Mouse (Mus musculus): Measurements from ENCODE around the gene Aldoc. TPM values are rescaled to one million over a fixed set of nuclear protein-coding genes. Genes with fewer than 3 reads are reported as not detected.

Gene Aldoc
- total and polyA plus RNA-seq, 2 experiments from 2014 or later = 187 to 219 TPM

GRCm38 (mm10) chr11:78349441-78350358, 26.9 kb downstream of the Aldoc start:
- no peak overlapping the region for H3K27ac ChIP-seq (ENCODE audit: low read depth, low read length)
- peaks cover 14% of the 10 kb centered on the region; the same call in 1 of the 2 replicates for H3K36me3 ChIP-seq (ENCODE audit: insufficient read depth)
- H3K27me3 ChIP-seq (ENCODE audit: insufficient read depth, low read length) = no peaks in the 10 kb centered on the region
- no peak overlapping the region for H3K4me3 ChIP-seq (ENCODE audit: low read depth, low read length)
- 79% methylated on average over 4 of the region's 4 CpGs for WGBS
- H3K4me2 ChIP-seq (ENCODE audit: low read depth) = no peak overlapping the region
- H3K9ac ChIP-seq = no peak overlapping the region
- ATAC-seq = no peak
- no peaks in the 10 kb centered on the region for H3K4me1 ChIP-seq (ENCODE audit: insufficient read depth)
- H3K9me3 ChIP-seq (ENCODE audit: low read length) = no peaks in the 10 kb centered on the region
- DNase-seq = no peak
- no peak for TF ChIP-seq CTCF (IDR thresholded peaks at IDR 0.05; ENCODE audit: low read depth)

GRCm38 (mm10) chr11:78353081-78353480, 30.3 kb downstream of the Aldoc start:
- Histone ChIP-seq H3K36me3 (ENCODE audit: insufficient read depth) (peaks cover 14% of the 10 kb centered on the region; the same call in 1 of the 2 replicates), H3K9ac (no peak overlapping the region), H3K4me3 (ENCODE audit: low read depth, low read length) (no peak overlapping the region), H3K4me1 (ENCODE audit: insufficient read depth) (no peaks in the 10 kb centered on the region), H3K27me3 (ENCODE audit: insufficient read depth, low read length) (no peaks in the 10 kb centered on the region), H3K9me3 (ENCODE audit: low read length) (no peaks in the 10 kb centered on the region), H3K27ac (ENCODE audit: low read depth, low read length) (no peak overlapping the region), H3K4me2 (ENCODE audit: low read depth) (no peak overlapping the region)
- ATAC-seq (no peak), DNase-seq (no peak)
- 86% methylated on average over 1 of the region's 1 CpGs for WGBS
- TF ChIP-seq CTCF (IDR thresholded peaks at IDR 0.05; ENCODE audit: low read depth) = no peak

- H3K27me3 ChIP-seq (ENCODE audit: insufficient read depth, low read length) = no peaks in the 10 kb centered on the region
- no peaks in the 10 kb centered on the region for H3K36me3 ChIP-seq (ENCODE audit: insufficient read depth)
- DNase-seq (no peak), ATAC-seq (no peak)
- H3K9ac ChIP-seq = no peak overlapping the region
- no peaks in the 10 kb centered on the region for H3K4me1 ChIP-seq (ENCODE audit: insufficient read depth)
- H3K4me2 ChIP-seq (ENCODE audit: low read depth) = no peak overlapping the region
- H3K4me3 ChIP-seq (ENCODE audit: low read depth, low read length) = no peak overlapping the region
- no peak overlapping the region for H3K27ac ChIP-seq (ENCODE audit: low read depth, low read length)
- H3K9me3 ChIP-seq (ENCODE audit: low read length) = no peaks in the 10 kb centered on the region
- 92% methylated on average over 6 of the region's 6 CpGs for WGBS
- TF ChIP-seq CTCF (IDR thresholded peaks at IDR 0.05; ENCODE audit: low read depth) = no peak
Observed at GRCm38 (mm10) chr11:78354905-78355304, 32.1 kb downstream of the Aldoc start.

- TF ChIP-seq CTCF (IDR thresholded peaks at IDR 0.05; ENCODE audit: low read depth) = peak; percentile 72
- Histone ChIP-seq H3K36me3 (ENCODE audit: insufficient read depth) (no peaks in the 10 kb centered on the region), H3K4me3 (ENCODE audit: low read depth, low read length) (no peak overlapping the region), H3K4me2 (ENCODE audit: low read depth) (no peak overlapping the region), H3K9me3 (ENCODE audit: low read length) (no peaks in the 10 kb centered on the region), H3K9ac (no peak overlapping the region), H3K27me3 (ENCODE audit: insufficient read depth, low read length) (no peaks in the 10 kb centered on the region), H3K4me1 (ENCODE audit: insufficient read depth) (no peaks in the 10 kb centered on the region), H3K27ac (ENCODE audit: low read depth, low read length) (0 out of 2 replicates have a peak overlapping the region, but pooled peaks have one; percentile 40)
- ATAC-seq = peak; percentile 40; the same call in 1 of the 2 replicates
- 32% methylated on average over 4 of the region's 4 CpGs for WGBS
- DNase-seq = peak; percentile 63
Observed at GRCm38 (mm10) chr11:78355471-78356238, 32.9 kb downstream of the Aldoc start.

GRCm38 (mm10) chr11:78358330-78359007, 35.7 kb downstream of the Aldoc start:
- 14% methylated on average over 22 of the region's 22 CpGs for WGBS
- no peak for ATAC-seq
- H3K36me3 ChIP-seq (ENCODE audit: insufficient read depth) = no peaks in the 10 kb centered on the region
- H3K4me2 ChIP-seq (ENCODE audit: low read depth) = no peak overlapping the region
- no peaks in the 10 kb centered on the region for H3K4me1 ChIP-seq (ENCODE audit: insufficient read depth)
- no peaks in the 10 kb centered on the region for H3K27me3 ChIP-seq (ENCODE audit: insufficient read depth, low read length)
- H3K9me3 ChIP-seq (ENCODE audit: low read length) = no peaks in the 10 kb centered on the region
- H3K4me3 ChIP-seq (ENCODE audit: low read depth, low read length) = no peak overlapping the region
- H3K9ac ChIP-seq = no peak overlapping the region
- H3K27ac ChIP-seq (ENCODE audit: low read depth, low read length) = no peak overlapping the region
- peak; percentile 51; the same call in 1 of the 2 replicates for TF ChIP-seq CTCF (IDR thresholded peaks at IDR 0.05; ENCODE audit: low read depth)
- no peak for DNase-seq

GRCm38 (mm10) chr11:78360125-78360788, 37.5 kb downstream of the Aldoc start:
- TF ChIP-seq CTCF (IDR thresholded peaks at IDR 0.05; ENCODE audit: low read depth) = peak; percentile 75
- Histone ChIP-seq H3K4me2 (ENCODE audit: low read depth) (peak overlapping the region; percentile 42), H3K27me3 (ENCODE audit: insufficient read depth, low read length) (no peaks in the 10 kb centered on the region), H3K4me3 (ENCODE audit: low read depth, low read length) (peak overlapping the region; percentile 26), H3K36me3 (ENCODE audit: insufficient read depth) (no peaks in the 10 kb centered on the region), H3K9me3 (ENCODE audit: low read length) (no peaks in the 10 kb centered on the region), H3K27ac (ENCODE audit: low read depth, low read length) (no peak overlapping the region), H3K9ac (0 out of 2 replicates have a peak overlapping the region, but pooled peaks have one; percentile 18), H3K4me1 (ENCODE audit: insufficient read depth) (no peaks in the 10 kb centered on the region)
- 13% methylated on average over 13 of the region's 13 CpGs for WGBS
- ATAC-seq (peak; percentile 83), DNase-seq (peak; percentile 85)

Data from forebrain, postnatal 0 days (tissue).